Mouse (Mus musculus) MEL-GATA-1-ER (cell line): ENCODE data around the gene Tmco4.
A peak's percentile ranks its signal among the peaks of the same experiment; 100 is the strongest.

Source experiments
- DNase-seq: peaks from one replicate; pipeline ENCODE4 v3.0.0-alpha.2; 2012; ENCODE audit warnings: low read depth; ENCODE audit errors: extremely low read depth

The Tmco4 gene

DNA sequence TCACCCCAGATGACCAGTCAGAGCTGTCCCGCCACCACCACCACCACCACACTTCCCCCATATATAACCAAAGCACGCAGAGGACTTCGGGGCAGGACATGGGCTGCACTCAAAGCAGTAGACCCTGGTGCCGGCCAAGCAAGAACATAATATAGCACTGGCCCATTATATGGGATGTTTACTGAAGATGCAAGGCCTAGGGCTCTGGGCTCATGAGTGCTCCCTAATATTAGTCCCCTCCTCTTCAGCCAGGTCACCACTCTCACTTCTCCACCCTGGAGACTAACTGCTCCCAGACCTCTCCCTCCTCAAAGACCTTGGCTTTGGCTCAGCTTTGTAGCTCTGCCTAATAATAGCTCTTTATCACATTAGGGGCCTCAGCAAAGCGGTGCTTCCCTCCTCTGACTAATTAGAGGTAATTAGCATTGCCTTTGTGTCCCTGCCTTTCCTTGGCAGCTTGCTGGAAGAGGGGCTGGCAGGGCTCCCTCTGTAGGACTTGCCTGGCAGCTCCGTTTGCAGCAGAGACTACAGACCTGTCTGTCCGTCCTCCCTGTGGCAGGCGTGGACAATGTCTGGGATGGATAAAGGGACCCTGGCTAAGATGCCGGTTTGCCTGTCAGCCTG, 81.7 kb downstream of the Tmco4 start:
- DNase-seq: no peak

DNA sequence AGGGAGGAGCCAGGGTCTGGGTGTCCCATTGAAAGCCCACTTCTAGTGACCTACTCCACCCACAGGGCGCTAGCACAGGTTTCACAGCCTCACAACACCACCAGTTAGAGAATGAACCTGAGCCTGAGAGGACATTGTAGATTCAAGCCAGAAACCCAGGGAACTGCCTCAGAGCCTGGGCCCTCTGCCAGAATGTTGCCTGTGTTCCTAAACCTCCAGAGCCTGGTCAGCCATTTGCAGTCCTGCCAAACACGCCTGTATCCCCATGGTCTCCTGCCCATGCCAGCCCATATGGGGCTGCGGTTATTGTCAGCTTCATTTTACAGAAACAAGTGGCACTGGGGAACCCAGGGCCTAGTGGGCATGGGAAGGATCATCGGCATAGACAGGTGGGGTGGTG, 82.6 kb downstream of the Tmco4 start:
- DNase-seq: no peak

DNA sequence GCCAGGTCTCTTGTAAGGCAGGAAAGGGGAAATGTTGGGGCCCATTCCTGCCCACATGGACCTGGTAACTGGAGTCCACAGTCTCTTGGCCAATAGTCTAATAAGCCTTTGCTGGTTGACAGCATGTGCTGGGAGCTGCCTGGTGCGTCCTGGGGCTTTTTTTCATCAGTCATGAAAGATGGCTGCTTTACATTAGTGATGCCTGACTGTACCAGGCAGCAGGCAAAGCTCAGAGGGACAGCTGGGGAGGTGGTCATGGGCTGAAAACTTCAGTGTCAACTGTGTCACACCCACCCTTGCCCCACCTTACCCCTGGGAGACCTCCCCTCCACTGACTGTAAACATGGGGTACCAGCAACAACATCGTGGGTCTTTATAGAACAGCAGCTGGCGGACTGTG, 83.1 kb downstream of the Tmco4 start:
- DNase-seq: no peak

DNA sequence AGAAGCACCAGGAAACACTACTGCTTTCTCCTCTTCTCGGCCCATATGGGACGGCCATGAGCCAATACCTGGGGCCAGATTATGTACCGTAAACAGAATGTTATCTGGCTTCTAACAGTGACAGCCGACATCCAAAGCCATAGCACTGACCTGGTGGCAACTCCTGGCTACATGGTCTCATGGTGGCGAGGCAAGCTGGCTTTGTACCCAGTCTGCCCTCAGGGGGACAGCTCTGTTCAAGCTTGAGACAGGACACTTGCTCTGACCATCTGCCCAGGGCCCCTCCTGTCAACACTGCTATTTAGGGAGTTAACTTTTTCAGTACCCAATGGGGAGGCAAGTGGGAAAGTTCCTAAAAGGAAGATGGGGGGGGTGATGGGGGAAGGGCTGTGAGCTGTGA, 84.6 kb downstream of the Tmco4 start:
- no peak for DNase-seq

DNA sequence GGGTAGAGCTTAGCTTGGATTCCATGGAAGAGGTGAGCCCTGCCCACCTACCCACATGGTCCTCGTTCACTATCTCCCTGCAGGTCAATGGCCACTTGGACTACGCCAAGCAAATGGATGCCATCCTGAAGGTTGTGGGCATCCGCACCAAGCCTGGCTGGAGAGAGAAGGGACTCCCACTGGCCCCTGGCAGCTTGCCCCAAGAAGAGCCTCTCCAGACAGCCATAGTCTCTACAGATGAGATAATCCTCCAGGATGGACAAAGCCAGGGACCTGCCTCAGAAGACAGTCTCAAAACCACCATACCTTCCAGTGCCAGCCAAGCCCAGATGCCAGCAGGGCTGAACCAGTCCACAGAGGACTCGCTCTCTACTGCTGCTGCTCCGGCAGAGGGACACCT, 85.3 kb downstream of the Tmco4 start:
- no peak for DNase-seq

DNA sequence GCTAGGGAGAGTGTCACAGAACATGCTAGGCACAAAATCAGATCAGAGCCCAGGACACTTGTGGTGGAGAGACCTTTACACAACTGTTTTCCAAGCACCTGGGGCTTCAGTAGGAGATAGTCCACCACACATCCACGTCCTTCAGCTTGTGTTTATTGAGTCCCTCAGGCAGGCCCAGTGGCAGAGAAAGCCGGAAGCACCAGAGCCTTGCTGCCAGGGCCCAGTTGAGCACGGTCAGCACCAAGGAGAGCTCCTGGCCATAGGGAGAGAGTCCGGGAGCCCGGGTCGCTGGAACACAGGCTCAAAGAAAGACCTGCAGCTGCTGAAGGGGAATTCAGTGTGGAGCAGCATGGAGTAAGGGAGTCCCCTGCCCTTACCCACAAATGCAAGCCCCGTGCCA, 86.9 kb downstream of the Tmco4 start:
- no peak for DNase-seq

DNA sequence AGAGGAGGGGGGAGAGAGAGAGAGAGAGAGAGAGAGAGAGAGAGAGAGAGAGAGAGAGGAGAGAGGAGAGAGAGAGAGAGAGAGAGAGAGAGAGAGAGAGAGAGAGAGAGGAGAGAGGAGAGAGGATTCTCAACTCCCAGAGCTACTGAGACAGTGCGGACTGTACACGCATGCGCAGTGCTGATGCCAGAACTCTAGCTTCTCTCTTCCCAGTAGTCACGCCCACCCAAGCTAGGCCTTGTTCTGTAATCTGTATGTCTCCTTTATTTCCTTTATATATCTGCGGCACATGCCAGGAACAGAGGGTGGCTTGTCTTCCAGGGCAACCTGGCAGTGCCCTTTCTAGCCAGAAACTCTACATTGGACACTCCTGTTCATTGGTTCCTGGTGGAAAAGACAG, 92.1 kb downstream of the Tmco4 start:
- DNase-seq: no peak

DNA sequence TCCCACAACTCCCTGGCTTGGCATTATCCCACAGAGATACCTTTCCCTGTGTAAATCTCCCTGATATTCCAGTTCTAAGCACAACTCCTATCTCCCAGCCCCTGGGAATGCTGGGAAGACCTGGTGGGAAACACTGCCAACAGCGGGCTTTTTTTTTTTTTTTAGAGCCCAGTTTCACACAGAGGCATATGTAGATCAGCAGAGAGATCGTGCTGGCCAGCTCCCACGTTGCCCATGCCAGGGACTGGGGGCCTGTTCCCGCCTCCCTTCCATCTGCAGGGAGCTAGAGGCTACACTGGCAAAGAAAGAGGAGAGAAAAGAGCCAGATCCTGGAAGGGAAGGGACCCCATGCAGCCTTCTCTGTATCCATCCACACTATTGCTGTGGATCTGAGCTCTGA, 95.6 kb downstream of the Tmco4 start:
- no peak for DNase-seq

DNA sequence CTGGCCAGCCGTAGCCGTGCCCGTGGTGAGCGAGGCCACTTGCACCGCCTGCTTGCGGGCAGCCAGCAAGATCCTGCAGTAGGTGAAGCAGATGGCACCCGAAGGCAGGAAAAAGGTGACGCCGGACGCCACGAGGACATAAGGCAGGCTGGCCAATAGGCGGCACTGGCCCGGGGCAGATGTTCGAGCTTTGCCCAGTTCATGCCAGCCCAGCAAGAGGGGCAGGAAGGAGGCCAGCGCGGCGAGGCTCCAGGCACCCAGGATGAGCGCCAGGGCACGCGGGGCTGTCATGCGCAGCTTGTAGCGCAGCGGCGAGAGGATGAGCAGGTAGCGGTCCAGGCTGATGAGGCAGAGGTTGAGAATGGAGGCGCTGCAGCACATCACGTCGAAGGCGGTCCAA, 101.4 kb downstream of the Tmco4 start:
- no peak for DNase-seq

DNA sequence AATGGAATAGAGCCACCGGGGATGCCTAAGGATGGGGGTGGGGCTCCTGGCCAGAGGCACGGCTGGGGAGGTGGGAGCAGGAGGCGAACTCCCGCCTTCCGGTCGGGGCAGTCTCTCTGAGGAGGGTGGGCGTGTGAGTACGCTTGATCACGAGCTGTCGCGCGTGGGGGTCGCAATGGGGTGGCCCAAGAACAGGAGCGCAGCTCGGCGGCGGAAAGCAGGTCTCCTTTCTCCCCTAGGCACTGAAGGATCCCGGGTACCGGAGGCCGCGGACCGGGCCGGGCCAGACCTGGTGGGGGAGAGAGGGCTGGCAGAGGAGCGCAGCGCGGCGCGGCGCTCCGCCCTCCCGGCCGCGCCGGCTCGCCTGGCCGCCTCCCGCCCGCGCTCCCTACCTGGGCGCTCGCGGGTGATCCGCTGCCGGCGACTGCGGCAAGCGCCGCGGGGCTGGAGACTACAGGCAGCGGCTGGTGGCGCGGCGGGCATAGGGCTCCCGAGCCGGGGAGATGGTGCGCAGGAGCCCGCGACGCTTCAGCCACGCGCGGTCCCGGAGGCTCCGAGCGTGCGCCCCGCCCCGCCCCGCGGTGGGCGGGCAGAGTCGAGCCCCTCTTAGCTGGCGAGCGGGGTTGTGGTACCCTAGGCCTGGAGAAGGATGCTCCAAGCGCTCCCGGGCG, 102.5 kb downstream of the Tmco4 start, which contains the start of gene Htr6:
Htr6 (minus strand) TSS at position 530 of the 671 bp plus-strand sequence.
- DNase-seq: no peak

DNA sequence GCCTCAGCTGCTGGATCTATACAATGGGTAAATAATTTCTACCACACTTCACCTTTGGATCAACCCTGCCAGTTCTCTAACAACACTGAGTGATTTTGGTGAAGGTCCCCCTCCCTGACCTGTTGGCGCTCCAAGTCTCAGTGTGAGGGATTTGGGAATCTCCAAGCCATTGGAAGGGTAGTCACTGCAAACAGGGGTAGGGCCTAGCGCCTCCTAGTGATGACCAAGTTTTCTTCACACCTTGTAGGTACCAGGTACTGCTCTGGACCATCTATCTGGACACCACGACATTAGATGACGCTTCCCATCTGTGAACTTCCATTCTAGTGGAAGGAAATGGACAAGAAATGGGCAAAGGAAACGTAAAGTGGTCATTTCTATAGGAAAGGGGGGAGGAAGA, 103.2 kb downstream of the Tmco4 start:
- no peak for DNase-seq

DNA sequence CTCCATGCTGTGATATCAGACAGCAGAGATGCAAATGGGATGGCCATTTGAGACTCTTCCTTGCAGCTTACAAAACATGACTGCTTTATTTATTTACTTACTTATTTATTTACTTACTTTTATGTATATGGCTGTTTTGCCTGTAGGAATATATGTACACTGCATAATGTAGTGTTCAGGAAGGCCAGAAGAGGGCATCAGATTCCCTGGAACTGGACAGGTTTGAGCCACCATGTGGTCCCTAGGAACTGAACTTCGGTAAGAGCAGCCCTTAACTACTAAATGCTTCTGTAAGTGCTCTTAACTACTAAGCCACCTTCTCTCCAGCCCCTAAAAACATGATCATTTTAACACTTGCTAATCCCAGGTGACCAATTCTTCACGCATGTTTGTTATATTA, 105.6 kb downstream of the Tmco4 start:
- peak; percentile 44 for DNase-seq

DNA sequence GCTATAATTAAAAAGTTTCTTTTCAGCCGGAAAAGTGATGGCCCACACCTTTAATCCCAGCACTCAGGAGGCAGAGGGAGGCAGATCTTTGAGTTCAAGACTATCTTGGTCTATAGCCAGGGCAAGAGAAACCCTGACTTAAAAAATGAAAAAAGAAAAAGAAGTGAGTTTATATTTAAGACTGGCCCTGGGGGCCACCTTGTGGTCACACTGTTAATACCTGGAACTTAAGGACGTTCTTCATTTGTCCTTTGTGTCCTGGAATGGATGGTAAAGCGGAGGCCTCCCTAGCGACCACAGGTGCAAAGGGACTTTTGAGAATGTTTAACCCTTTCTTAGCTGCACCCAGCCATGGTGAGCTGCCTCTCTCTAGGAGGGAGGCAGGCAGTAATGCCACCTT, 106.0 kb downstream of the Tmco4 start:
- peak; percentile 9 for DNase-seq

DNA sequence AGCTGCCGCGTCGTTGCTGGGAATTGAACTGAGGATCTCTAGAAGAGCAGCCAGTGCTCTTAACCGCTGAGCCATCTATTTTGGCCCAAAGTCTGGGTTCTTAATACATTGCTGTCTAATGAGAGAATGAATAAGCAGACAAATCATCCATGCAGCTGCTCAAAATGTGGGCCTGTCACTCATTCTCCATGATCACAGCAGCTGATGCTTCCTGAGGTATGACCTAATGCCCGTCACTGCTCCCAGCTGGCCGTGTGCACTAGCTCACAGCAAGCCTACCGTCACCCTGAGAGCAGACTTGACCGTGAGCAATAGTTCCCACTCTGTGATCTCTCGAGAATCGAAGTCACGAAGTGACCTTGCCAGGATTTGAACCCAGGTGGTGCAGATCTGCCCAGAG, 106.8 kb downstream of the Tmco4 start:
- no peak for DNase-seq

DNA sequence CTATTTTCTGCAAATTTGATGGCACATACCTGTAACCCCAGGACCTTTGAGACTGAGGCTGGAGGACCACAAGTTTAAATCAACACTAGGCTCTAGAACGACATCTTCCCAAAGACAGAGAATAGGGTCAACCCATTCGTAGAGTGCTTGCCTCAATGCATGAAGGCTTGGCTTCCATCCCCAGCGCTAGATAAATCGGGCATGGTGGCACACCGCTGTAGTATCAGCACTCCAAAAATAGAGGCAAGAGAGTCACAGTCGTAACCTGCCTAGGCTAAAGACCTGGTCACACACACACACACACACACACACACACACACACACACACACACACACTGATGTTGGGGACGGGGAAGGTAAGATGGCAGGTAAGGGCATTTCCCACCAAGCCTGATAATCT, 107.6 kb downstream of the Tmco4 start:
- DNase-seq: no peak

DNA sequence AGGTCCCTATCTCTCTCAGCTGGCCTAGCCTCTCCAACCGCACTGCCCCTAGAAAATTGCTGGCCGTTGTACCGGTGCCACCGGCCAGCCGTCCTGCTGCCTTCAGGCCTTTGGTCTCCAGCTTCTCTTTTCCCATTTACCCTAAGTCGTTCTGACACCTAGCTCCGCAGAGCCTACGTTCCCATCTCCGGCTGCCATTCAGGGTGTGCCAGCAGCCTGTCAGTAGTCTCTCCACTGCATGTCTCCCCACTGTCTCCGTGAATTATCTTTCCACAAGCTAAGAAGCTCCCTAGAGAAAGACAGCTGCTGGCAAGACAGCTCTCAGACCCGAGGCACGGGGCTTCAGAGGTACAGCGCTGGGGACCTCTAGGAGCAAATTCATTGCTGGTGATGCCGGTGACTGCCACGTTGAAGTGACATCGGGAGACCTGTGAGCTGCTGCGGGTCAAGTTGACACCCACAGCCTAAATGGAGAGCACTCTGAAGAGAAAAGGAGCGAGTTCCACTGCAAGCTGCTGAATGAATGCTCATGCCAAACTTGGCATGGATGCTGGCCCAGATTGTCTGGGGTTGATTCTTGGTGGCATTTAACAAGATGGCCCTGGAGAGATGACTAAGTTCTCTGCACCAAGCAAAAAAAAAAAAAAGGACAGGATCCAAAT, 108.7 kb downstream of the Tmco4 start:
- no peak for DNase-seq

DNA sequence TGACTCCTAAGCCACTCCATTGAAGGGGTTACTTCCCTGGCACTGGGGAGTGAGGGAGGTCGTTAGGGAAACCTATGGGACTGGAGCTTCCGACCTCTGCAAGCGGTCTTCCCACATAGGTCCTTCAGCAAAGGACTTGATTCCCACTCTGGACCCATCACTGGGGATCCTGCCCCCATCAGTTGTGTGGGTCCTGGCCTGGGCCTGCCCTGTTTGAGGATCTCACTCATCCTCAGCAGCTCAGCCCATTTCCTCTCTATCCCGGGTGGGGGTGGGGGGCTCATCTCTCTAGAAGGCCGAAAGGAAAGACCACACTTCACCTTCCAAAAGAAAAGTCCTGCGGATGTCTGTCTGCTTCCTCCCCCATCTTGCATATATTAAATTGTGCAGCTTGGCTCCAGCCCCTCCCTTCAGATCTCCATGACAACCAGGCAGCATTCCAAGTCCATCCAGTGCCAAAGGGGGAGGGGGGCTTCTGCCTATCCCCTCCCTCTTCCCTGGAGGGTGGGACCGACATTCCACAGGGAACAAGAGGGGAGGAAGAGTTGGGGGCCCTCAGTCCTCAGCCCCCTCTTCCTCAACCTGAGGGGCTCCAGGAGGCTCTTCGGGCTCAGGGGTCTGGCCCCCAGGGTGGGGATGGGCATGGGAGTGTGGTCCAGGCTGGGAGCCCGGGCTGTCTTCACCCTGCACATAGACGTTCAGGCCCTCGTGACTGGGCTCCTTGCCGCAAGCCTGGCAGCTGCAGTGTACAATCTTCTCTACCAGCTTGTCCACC, 110.3 kb downstream of the Tmco4 start:
- no peak for DNase-seq

DNA sequence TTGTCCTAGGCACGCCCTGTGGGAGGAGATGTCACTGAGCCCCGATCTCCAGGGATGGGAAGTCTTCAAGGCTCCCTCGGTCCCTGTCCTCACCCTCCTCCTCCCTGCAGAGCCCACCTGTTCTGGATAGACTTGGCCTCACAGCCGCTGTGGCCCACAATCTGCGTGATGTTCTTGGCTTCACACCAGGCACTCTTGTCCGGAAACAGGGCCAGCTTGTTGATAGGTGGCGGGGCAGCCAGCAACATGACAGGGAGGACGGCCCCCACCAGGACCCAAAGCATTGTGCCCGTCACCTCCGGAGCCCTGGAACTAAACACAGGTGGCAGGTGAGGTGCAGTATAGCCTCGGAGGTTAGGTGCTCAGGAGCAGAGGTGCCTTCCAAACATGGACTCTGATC, 112.6 kb downstream of the Tmco4 start:
- no peak for DNase-seq

DNA sequence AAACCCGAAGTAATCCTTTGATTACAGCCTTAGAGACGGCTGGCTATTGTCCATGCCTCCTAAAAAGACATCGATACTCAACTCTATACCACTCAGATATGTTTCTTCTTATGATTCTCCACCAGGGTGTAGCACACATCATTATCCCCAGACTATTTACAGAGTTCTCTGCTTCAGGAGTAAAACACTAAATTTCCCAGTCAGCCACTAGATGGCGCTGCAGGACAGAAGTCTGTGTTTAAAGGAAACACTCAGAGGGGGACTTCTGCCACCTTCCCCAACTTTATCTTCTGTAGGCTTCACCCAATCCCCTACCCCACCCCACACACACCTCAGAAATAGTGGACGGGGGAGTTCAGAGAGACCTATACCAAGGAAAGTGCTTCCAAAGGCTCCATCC, 113.3 kb downstream of the Tmco4 start:
- peak; percentile 58 for DNase-seq

DNA sequence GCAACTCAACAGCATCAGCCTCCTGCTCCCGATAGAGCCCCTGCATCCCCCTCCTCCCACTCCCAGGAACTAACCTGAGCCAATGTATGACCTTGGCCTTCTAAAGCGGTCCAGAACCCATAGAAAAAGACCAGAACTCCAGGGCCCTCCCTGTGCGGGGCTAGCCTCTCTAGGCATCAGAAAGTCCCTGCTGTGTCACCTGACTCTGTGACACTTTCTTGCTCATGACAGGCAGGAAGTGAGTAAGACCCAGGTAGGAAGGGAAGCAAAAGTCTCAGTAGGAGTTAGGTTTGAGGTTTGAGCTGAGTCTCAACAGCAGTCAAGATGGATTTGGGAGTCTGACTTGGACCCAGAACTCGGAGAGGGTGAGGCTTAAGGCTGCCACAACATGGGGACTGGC, 114.3 kb downstream of the Tmco4 start:
- DNase-seq: no peak

DNA sequence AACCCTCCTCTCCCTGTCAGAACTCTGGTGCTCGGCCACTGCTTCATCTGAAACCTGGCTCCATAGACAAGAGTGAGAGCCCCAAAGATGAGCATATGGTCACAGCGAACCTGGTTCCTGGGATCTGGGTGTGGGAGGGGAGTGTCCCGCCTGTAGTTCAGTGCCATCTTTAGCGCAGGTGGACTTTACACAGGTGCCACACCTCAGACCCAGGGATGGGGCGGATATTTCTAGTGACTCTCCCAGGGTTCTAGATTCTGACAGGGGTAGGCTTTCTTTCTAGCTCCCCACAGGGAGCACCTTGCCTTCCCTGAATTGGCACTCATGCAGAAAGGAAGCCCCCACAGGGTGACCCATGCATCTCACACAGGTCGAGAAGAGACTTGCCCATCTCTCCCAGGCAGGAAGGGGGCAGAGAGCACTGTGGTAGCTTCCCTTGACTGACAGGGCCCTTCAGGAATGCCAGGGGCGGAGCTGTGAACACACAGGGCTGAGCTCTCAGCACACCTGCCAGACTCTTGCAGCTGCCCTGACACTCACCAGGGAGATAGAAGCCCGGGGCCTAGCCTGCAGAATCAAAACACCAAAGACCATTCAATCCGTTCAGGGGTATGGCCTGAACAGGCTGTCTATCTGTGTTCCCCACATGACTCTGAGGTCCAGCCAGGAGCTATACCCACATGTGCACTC, 116.4 kb downstream of the Tmco4 start:
- DNase-seq: no peak
